Mouse (Mus musculus): Measurements from ENCODE around the gene Krtap21-1. TPM values are rescaled to one million over a fixed set of nuclear protein-coding genes. Genes with fewer than 3 reads are reported as not detected.

The Krtap21-1 gene
- polyA plus RNA-seq (2016; fragmentation: Nextera tagmentation; extraction: Ambion mirVana): not detected in 2 replicates

DNA sequence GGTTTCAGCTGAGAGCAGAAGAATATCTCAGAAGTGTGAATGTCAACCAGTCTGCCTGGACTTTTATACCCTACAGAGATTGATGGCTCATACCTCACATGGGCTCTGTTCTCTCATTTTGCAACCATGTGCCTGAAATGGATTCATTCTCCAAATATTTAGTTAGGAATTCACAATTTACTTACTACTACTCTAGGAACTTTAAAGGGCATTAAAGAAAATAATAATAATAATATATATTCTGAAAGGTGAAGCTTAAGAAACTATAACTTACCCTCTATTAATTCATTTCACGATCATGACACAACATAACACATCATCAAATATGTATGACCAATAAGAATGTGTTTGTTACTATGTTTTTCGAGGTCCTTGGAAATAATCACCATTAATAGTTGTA is at the start of gene Krtap21-1:
Krtap21-1 (minus strand) TSS at position 101 of the 400 bp plus-strand sequence.
- no peaks in the 10 kb centered on the region for H3K36me3 ChIP-seq
- no peak within 1 kb of the TSS for H3K4me3 ChIP-seq
- no peaks in the 10 kb centered on the region for H3K27me3 ChIP-seq (ENCODE audit: insufficient read depth, poor library complexity, severe bottlenecking)
- H3K4me1 ChIP-seq (replicated peaks): no peaks in the 10 kb centered on the region
- whole genome bisulfite sequencing: 81% methylated on average over 2 of the region's 2 CpGs
- H3K27ac ChIP-seq: no peak within 1 kb of the TSS
- no peak for DNase-seq (ENCODE audit: low spot score)
- no peaks in the 10 kb centered on the region for H3K9me3 ChIP-seq

GRCm38 (mm10) chr16:89429586-89429985 is 25.9 kb upstream of the Krtap21-1 start:
- Histone ChIP-seq H3K9me3 (no peaks in the 10 kb centered on the region), H3K36me3 (no peaks in the 10 kb centered on the region), H3K27ac (no peak overlapping the region), H3K4me3 (no peak overlapping the region), H3K27me3 (ENCODE audit: insufficient read depth, poor library complexity, severe bottlenecking) (no peaks in the 10 kb centered on the region), H3K4me1 (replicated peaks) (no peaks in the 10 kb centered on the region)
- no peak for DNase-seq (ENCODE audit: low spot score)
- 85% methylated on average over 2 of the region's 2 CpGs for WGBS

GRCm38 (mm10) chr16:89425310-89425709 is 21.6 kb upstream of the Krtap21-1 start:
- Histone ChIP-seq H3K4me1 (replicated peaks) (no peaks in the 10 kb centered on the region), H3K9me3 (no peaks in the 10 kb centered on the region), H3K27me3 (ENCODE audit: insufficient read depth, poor library complexity, severe bottlenecking) (no peaks in the 10 kb centered on the region), H3K36me3 (no peaks in the 10 kb centered on the region), H3K27ac (no peak overlapping the region), H3K4me3 (no peak overlapping the region)
- 90% methylated on average over 5 of the region's 5 CpGs for WGBS
- DNase-seq (ENCODE audit: low spot score): no peak

DNA sequence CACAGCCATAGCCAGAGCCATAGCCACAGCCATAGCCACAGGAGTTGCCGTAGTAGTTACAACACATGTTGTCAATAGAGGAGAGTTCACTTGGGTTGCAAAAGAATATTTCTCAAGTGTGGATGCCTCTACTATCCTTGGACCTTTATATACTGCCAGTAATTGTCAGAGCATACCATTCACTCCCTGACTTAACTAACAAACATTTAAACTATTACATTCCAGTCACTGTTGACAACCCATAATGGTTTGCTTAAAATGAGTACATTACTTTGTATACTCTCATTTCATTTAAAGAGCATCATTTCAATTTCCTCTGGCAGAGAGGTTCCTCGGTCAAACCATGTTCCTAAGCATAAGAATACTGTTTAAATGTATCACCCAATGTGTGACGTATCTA is 16.3 kb upstream of the Krtap21-1 start, which contains the start of gene Krtap6-2:
Krtap6-2 (minus strand) TSS at position 101 of the 400 bp plus-strand sequence.
- H3K9me3 ChIP-seq: no peaks in the 10 kb centered on the region
- H3K27ac ChIP-seq: no peak within 1 kb of the TSS
- no peaks in the 10 kb centered on the region for H3K27me3 ChIP-seq (ENCODE audit: insufficient read depth, poor library complexity, severe bottlenecking)
- H3K4me3 ChIP-seq: no peak within 1 kb of the TSS
- no peaks in the 10 kb centered on the region for H3K4me1 ChIP-seq (replicated peaks)
- no peak for DNase-seq (ENCODE audit: low spot score)
- no peaks in the 10 kb centered on the region for H3K36me3 ChIP-seq
- 99% methylated on average over 3 of the region's 3 CpGs for WGBS

DNA sequence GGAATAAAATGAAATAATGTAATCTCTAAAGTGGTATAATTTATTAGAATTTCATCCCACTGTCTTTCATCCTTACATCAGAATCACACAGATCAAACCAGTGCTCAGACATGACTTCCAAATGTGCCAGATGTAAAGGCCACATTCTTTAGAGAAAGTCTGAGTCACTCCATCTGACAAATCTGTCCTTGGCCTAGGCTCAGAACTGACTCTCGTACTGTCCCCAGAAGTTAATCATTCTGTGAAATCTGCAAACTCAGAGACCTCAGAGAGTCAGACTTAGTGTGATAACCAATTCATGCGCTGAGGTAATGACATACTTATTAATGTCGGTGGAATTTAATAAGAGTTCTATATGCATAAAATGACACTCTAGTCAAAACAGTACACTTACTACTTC is 12.6 kb upstream of the Krtap21-1 start:
- no peaks in the 10 kb centered on the region for H3K27me3 ChIP-seq (ENCODE audit: insufficient read depth, poor library complexity, severe bottlenecking)
- H3K4me1 ChIP-seq (replicated peaks): no peaks in the 10 kb centered on the region
- 0 out of 2 replicates have a peak, but pooled peaks cover 2% of the 10 kb centered on the region for H3K9me3 ChIP-seq
- DNase-seq (ENCODE audit: low spot score): no peak
- no peaks in the 10 kb centered on the region for H3K36me3 ChIP-seq
- H3K27ac ChIP-seq: no peak overlapping the region
- 90% methylated on average over 3 of the region's 3 CpGs for WGBS
- H3K4me3 ChIP-seq: no peak overlapping the region

DNA sequence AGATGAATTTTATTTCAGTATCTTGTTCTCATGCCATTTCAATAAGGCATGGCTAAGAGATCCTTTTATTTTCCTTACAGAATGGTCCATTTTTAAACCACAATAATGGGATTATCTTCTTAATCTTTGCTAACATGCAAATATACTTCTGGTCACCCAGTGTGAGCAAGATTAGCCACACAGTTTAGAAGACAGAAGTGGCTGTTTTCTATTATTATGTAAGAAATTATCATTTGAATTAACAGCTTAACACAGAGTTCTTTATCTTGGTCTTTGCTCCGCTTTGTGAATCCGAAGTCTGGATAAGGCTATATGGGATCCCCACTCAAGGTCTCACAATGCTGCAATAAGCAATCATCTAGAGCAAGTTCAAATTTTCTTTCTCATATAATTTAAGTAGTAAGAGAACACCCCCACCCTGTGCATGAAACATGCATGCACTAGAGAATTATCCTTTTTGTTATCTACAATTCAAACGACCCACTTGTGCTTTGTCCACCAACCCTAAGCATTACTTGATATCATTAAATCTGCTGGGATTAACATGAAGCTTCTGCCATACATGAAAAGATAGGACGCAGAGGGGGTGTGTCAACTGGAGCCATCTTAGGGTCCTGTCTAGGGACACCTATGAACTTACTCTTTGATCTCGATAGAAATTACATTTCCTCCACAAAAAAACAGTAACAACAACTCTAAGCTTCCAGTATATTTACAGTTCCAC is 6.8 kb upstream of the Krtap21-1 start:
- Histone ChIP-seq H3K27me3 (ENCODE audit: insufficient read depth, poor library complexity, severe bottlenecking) (no peaks in the 10 kb centered on the region), H3K4me3 (no peak overlapping the region), H3K9me3 (0 out of 2 replicates have a peak, but pooled peaks cover 2% of the 10 kb centered on the region), H3K27ac (no peak overlapping the region), H3K36me3 (no peaks in the 10 kb centered on the region), H3K4me1 (replicated peaks) (no peaks in the 10 kb centered on the region)
- DNase-seq (ENCODE audit: low spot score): no peak
- 75% methylated on average over 5 of the region's 5 CpGs for WGBS

DNA sequence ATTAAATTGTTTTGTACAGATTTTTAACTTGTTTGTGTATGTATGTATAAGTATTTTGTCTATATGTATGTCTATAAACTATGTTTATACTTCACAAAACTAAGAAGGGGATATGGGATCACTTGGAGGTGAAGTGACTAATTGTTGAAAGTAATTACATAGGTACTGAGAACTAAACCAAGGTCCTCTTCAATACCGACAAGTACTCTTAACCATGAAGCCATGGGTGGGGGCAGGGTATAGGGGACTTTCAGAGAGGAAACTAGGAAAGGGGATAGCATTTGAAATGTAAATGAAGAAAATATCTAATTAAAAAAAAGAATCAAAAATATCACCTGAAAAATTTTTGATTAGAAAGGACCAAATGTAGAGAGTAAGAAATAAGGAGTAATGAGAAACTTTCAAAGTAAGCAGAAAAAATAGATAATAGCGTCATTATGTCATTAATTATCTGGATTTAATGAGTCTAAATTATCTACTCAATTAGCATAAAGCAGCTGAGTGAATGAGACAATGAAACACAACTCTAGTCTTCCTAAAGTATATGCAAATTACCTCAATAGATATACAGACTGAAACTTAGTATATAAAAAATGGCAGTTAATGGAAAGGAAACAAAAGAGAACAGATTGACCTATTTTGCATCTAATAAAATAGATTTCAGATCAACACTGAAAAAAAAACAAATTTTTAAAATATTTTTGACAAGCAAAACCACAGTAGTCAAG is 30.8 kb downstream of the Krtap21-1 start:
- Histone ChIP-seq H3K36me3 (no peaks in the 10 kb centered on the region), H3K27me3 (ENCODE audit: insufficient read depth, poor library complexity, severe bottlenecking) (no peaks in the 10 kb centered on the region), H3K4me1 (replicated peaks) (no peaks in the 10 kb centered on the region), H3K27ac (no peak overlapping the region), H3K4me3 (no peak overlapping the region), H3K9me3 (no peaks in the 10 kb centered on the region)
- 86% methylated on average over 2 of the region's 2 CpGs for WGBS
- no peak for DNase-seq (ENCODE audit: low spot score)

Other genes with a start within 250 kb of the Krtap21-1 start
- gene Gm9789, start 245.9 kb downstream of the Krtap21-1 start, polyA plus RNA-seq (2016; fragmentation: Nextera tagmentation; extraction: Ambion mirVana): not detected in 2 replicates
- not detected in 2 replicates for gene Gm7735, start 234.4 kb downstream of the Krtap21-1 start, polyA plus RNA-seq (2016; fragmentation: Nextera tagmentation; extraction: Ambion mirVana)
- gene 1110057P08Rik, start 229.1 kb downstream of the Krtap21-1 start, polyA plus RNA-seq (2016; fragmentation: Nextera tagmentation; extraction: Ambion mirVana): not detected in 2 replicates
- gene Krtap20-2, start 198.0 kb downstream of the Krtap21-1 start, polyA plus RNA-seq (2016; fragmentation: Nextera tagmentation; extraction: Ambion mirVana): not detected in 2 replicates
- gene Krtap6-2, start 16.2 kb upstream of the Krtap21-1 start, polyA plus RNA-seq (2016; fragmentation: Nextera tagmentation; extraction: Ambion mirVana): not detected in 2 replicates
- gene Krtap8-1, start 84.1 kb upstream of the Krtap21-1 start, polyA plus RNA-seq (2016; fragmentation: Nextera tagmentation; extraction: Ambion mirVana): not detected in 2 replicates
- gene Krtap7-1, start 104.5 kb upstream of the Krtap21-1 start, polyA plus RNA-seq (2016; fragmentation: Nextera tagmentation; extraction: Ambion mirVana): not detected in 2 replicates
- gene Krtap11-1, start 167.3 kb upstream of the Krtap21-1 start, polyA plus RNA-seq (2016; fragmentation: Nextera tagmentation; extraction: Ambion mirVana): not detected in 2 replicates